Comparison of ENCODE assay signal across 17 mouse cellular contexts in the genomic region with DNA sequence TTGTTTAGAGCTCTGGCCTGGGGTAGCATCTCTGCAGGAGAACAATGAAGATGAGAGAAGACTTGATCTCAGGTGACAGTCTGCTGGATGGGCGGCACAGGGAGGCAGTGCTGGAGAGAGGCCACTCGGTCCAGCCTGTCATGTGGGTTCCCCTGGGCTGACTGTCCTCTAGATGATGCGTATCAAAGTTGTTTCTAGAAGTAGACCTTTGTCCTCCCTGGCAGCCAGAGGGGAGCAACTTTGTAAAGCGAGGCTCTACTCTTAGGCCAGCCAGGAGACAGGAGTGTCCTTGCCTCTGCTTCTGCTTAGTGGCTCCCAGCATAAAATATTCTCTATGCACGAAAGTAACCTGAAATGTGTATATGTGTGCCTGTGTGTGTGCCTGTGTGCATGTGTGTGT.
"Had no signal": no experiment of that assay in that cellular context is flagged by ENCODE, and none has a peak within 500 bp of the region (broad histone marks: within the 10 kb centered on the region; RNA-seq: fewer than 3 reads in every experiment).

No protein-coding gene starts in this region.

- H3K4me3 ChIP-seq: layer of hippocampus, adult 2 months; limb, embryonic 10.5 days; limb, embryonic 13.5 days; liver, embryonic 15.5 days; stomach, embryonic 15.5 days had no signal

- H3K9me3 ChIP-seq: limb, embryonic 10.5 days; limb, embryonic 13.5 days; liver, embryonic 15.5 days; stomach, embryonic 15.5 days had no signal

- H3K27me3 ChIP-seq: limb, embryonic 13.5 days; liver, embryonic 15.5 days; stomach, embryonic 15.5 days had no signal

- H3K27ac ChIP-seq: hindbrain, postnatal 0 days; layer of hippocampus, adult 2 months; limb, embryonic 10.5 days; limb, embryonic 13.5 days; liver, embryonic 15.5 days; stomach, embryonic 15.5 days had no signal

- DNase-seq: layer of hippocampus, adult 9-11 months; liver; lung, adult 2 months; lung, postnatal 14 days; lung, postnatal 4 days; midbrain, embryonic 14.5 days; right cerebral cortex, postnatal 14 days; spleen, adult 18-20 months; thymus, postnatal 25 days had no signal

- H3K9ac ChIP-seq: limb, embryonic 13.5 days; liver, embryonic 15.5 days; stomach, embryonic 15.5 days had no signal

- ATAC-seq: hindbrain, postnatal 0 days; intestine, postnatal 0 days had no signal

- H3K4me1 ChIP-seq: limb, embryonic 13.5 days; stomach, embryonic 15.5 days had no signal

- H3K4me2 ChIP-seq: limb, embryonic 13.5 days; liver, embryonic 15.5 days; midbrain, embryonic 11.5 days; stomach, embryonic 15.5 days had no signal

- H3K36me3 ChIP-seq: limb, embryonic 10.5 days; limb, embryonic 13.5 days; liver, embryonic 15.5 days; stomach, embryonic 15.5 days had no signal
